Mouse (Mus musculus) G1E (cell line): ENCODE results near the gene Izumo1.

Experiments
- CTCF ChIP-seq: IDR thresholded peaks from 2 replicates; pipeline ENCODE4 v1.5.1; 2012; ENCODE audit warnings: low read depth, low read length, inconsistent platforms, mixed read lengths
- GATA1 ChIP-seq: IDR thresholded peaks from 2 replicates; pipeline ENCODE4 v1.6.1; 2012; ENCODE audit warnings: borderline replicate concordance, low read length, inconsistent platforms, mixed read lengths
- POLR2AphosphoS5 ChIP-seq: IDR thresholded peaks from 2 replicates; pipeline ENCODE4 v1.6.1; 2012; ENCODE audit warnings: low read depth, low read length, inconsistent platforms; ENCODE audit not compliant: insufficient replicate concordance
- TAL1 ChIP-seq: conservative IDR thresholded peaks from 2 replicates; pipeline ENCODE4 v1.6.1; 2012; ENCODE audit warnings: low read depth, low read length, inconsistent platforms, mixed read lengths

- TF ChIP-seq GATA1 (no peak), TAL1 (no peak), CTCF (no peak), POLR2AphosphoS5 (no peak)
These were observed 14.4 kb downstream of the Izumo1 start for GRCm38 (mm10) chr7:45635711-45636688.
